Mouse (Mus musculus) stomach, embryonic 15.5 days (tissue): ENCODE results near the gene Efcab2. TPM values are rescaled to one million over a fixed set of nuclear protein-coding genes. Genes with fewer than 3 reads are reported as not detected.

Experiments
- ATAC-seq: fragments of 200-750 bp; cut with Nextera tagmentation; 2 replicates; pipeline ENCODE4 v1.8.0; 2017; ENCODE audit warnings: low read depth, moderate number of reproducible peaks, moderate TSS enrichment; ENCODE audit not compliant: insufficient read depth, low FRiP score
- H3K27ac ChIP-seq: fragments of 300-500 bp; sonication (generic); 2 replicates; pipeline ENCODE4 v1.5.1; 2015; ENCODE audit warnings: mild to moderate bottlenecking, inconsistent platforms
- H3K27me3 ChIP-seq: fragments of 300-500 bp; sonication (generic); replicated peaks from 2 replicates; pipeline ENCODE4 v1.6.1; 2015; ENCODE audit warnings: inconsistent platforms
- H3K36me3 ChIP-seq: fragments of 300-500 bp; sonication (generic); 2 replicates; pipeline ENCODE4 v1.6.1; 2015; ENCODE audit warnings: inconsistent platforms
- H3K4me1 ChIP-seq: fragments of 300-500 bp; sonication (generic); 2 replicates; pipeline ENCODE4 v1.6.1; 2015; ENCODE audit warnings: inconsistent platforms
- H3K4me2 ChIP-seq: fragments of 300-500 bp; sonication (generic); 2 replicates; pipeline ENCODE4 v1.6.1; 2015; ENCODE audit warnings: mild to moderate bottlenecking, inconsistent platforms
- H3K4me3 ChIP-seq: fragments of 300-500 bp; sonication (generic); replicated peaks from 2 replicates; pipeline ENCODE4 v1.5.1; 2015; ENCODE audit warnings: inconsistent platforms
- H3K9ac ChIP-seq: fragments of 300-500 bp; sonication (generic); 2 replicates; pipeline ENCODE4 v1.6.1; 2015; ENCODE audit warnings: inconsistent platforms
- H3K9me3 ChIP-seq: fragments of 300-500 bp; sonication (generic); 2 replicates; pipeline ENCODE4 v1.6.1; 2016; ENCODE audit warnings: inconsistent platforms
- WGBS: fragments of 180-500 bp; shearing (Covaris S2); methylation state at CpG from one replicate; pipeline ENCODE4 v1.1.7; 2015; 5-methylcytosine and 5-hydroxymethylcytosine counted together
- polyA plus RNA-seq: library from polyadenylated mRNA; unstranded; fragments of >200 nt; fragmentation: Nextera tagmentation; extraction: Ambion mirVana; gene quantifications from 2 replicates; pipeline ENCODE4 v1.2.1, GENCODE M21; 2015

The Efcab2 gene
- polyA plus RNA-seq, 1 experiment from 2014 or later = 6.3 TPM

GRCm38 (mm10) chr1:178489127-178489526 lies 83.2 kb downstream of the Efcab2 start:
- Histone ChIP-seq H3K4me3 (no peak overlapping the region), H3K27ac (no peak overlapping the region), H3K27me3 (no peaks in the 10 kb centered on the region), H3K36me3 (no peaks in the 10 kb centered on the region), H3K4me2 (no peak overlapping the region), H3K9me3 (no peaks in the 10 kb centered on the region), H3K4me1 (0 out of 2 replicates have a peak, but pooled peaks cover 5% of the 10 kb centered on the region), H3K9ac (no peak overlapping the region)
- WGBS = 25% methylated on average over 3 of the region's 3 CpGs
- no peak for ATAC-seq

DNA sequence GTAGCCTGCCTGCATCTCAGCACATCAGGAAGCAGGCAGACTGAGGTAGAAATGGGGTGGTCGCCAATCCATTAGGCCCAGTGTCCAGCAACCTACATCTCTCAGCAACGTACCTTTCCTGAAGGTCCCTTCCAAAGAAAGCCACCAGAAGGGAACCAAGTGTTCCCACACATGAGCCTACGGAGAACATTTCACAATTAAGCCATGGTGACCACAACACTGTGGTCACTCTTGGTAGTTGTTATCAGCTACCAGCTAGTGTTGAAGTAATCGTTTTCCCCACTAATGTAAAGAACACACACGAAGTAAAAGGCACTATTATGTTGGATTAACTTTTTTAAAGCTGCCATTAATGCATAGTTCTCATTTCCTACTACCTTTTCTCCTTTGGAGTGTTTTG lies 85.8 kb downstream of the Efcab2 start:
- Histone ChIP-seq H3K4me3 (no peak overlapping the region), H3K4me1 (0 out of 2 replicates have a peak, but pooled peaks cover 4% of the 10 kb centered on the region), H3K9ac (no peak overlapping the region), H3K27me3 (no peaks in the 10 kb centered on the region), H3K9me3 (no peaks in the 10 kb centered on the region), H3K36me3 (no peaks in the 10 kb centered on the region), H3K27ac (no peak overlapping the region), H3K4me2 (no peak overlapping the region)
- 81% methylated on average over 5 of the region's 5 CpGs for WGBS
- no peak for ATAC-seq

- H3K36me3 ChIP-seq = no peaks in the 10 kb centered on the region
- WGBS = 53% methylated on average over 2 of the region's 2 CpGs
- no peak overlapping the region for H3K4me2 ChIP-seq
- no peak for ATAC-seq
- no peaks in the 10 kb centered on the region for H3K27me3 ChIP-seq
- no peak overlapping the region for H3K27ac ChIP-seq
- H3K4me1 ChIP-seq = 0 out of 2 replicates have a peak, but pooled peaks cover 2% of the 10 kb centered on the region
- no peaks in the 10 kb centered on the region for H3K9me3 ChIP-seq
- H3K4me3 ChIP-seq = no peak overlapping the region
- no peak overlapping the region for H3K9ac ChIP-seq
Observed at GRCm38 (mm10) chr1:178492493-178492892, 86.6 kb downstream of the Efcab2 start.

- Histone ChIP-seq H3K4me1 (no peaks in the 10 kb centered on the region), H3K9ac (no peak overlapping the region), H3K27ac (no peak overlapping the region), H3K27me3 (no peaks in the 10 kb centered on the region), H3K9me3 (no peaks in the 10 kb centered on the region), H3K36me3 (no peaks in the 10 kb centered on the region), H3K4me3 (no peak overlapping the region), H3K4me2 (no peak overlapping the region)
- no peak for ATAC-seq
- WGBS = 69% methylated on average over 2 of the region's 2 CpGs
Observed at GRCm38 (mm10) chr1:178496186-178496585, 90.3 kb downstream of the Efcab2 start.

DNA sequence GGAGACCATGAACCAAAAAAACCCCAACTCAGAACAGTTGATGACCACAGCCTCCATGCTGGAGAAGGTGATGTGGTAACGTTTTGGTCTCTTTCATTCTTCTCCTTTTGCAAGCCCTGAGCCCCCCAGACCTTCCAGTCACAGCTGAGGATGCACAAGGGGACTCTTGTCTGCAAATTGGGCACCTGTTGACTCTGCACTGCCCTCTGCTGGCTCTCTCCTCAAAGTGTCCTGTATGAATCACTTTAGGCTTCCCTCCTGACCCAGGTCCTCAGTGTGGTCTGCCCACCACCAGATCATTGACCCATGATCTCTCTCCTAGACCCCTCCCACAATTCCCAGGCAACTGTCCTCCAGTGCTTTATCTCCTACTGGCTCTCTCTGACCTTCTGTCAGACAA lies 91.0 kb downstream of the Efcab2 start:
- no peaks in the 10 kb centered on the region for H3K9me3 ChIP-seq
- no peak overlapping the region for H3K4me2 ChIP-seq
- H3K4me1 ChIP-seq = no peaks in the 10 kb centered on the region
- H3K27me3 ChIP-seq = no peaks in the 10 kb centered on the region
- H3K27ac ChIP-seq = no peak overlapping the region
- no peak for ATAC-seq
- 35% methylated on average over 1 of the region's 1 CpGs for WGBS
- no peaks in the 10 kb centered on the region for H3K36me3 ChIP-seq
- no peak overlapping the region for H3K4me3 ChIP-seq
- H3K9ac ChIP-seq = no peak overlapping the region

GRCm38 (mm10) chr1:178506938-178507337 lies 101.1 kb downstream of the Efcab2 start:
- no peaks in the 10 kb centered on the region for H3K27me3 ChIP-seq
- H3K4me1 ChIP-seq = no peaks in the 10 kb centered on the region
- WGBS = 74% methylated on average over 8 of the region's 8 CpGs
- no peak overlapping the region for H3K4me3 ChIP-seq
- no peak overlapping the region for H3K27ac ChIP-seq
- no peaks in the 10 kb centered on the region for H3K36me3 ChIP-seq
- ATAC-seq = no peak
- no peak overlapping the region for H3K9ac ChIP-seq
- H3K4me2 ChIP-seq = no peak overlapping the region
- H3K9me3 ChIP-seq = no peaks in the 10 kb centered on the region

DNA sequence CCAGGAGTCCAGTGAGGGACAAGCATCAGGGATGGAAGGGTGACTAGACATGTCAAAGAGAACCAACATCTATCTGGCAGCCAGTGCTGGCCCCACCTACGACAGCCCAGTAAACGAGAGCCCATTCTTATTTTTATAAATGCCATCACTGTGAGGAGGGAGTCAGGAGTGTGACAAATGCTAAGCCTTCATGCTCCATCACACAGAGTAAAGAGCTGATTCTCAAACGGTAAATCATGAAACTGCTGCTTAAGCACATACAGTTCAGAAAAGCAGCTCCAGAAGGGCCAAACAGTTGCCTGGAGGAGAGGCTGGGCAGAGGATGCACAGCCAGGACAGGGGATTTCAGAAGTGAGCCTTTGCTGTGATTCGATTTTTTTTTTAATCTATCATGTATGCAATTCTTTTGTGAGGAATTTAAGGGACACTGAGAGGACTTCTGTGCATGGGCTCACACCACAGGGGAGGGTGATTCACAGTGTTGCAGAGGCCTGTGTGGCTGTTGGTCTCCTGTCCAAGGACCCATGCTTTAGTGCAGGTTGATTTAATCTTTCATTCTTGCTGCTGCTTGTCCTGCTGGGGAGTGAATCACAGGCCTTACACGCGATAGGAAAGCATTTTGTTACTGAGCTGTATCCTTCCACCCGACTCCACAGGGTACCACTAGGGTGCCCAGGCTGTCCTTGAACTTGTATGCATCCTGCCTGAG lies 106.6 kb downstream of the Efcab2 start:
- H3K4me1 ChIP-seq = no peaks in the 10 kb centered on the region
- no peak overlapping the region for H3K4me2 ChIP-seq
- H3K4me3 ChIP-seq = no peak overlapping the region
- no peak overlapping the region for H3K27ac ChIP-seq
- no peaks in the 10 kb centered on the region for H3K27me3 ChIP-seq
- no peaks in the 10 kb centered on the region for H3K36me3 ChIP-seq
- 66% methylated on average over 7 of the region's 7 CpGs for WGBS
- no peak overlapping the region for H3K9ac ChIP-seq
- ATAC-seq = no peak
- H3K9me3 ChIP-seq = no peaks in the 10 kb centered on the region

- Histone ChIP-seq H3K4me2 (no peak overlapping the region), H3K27me3 (no peaks in the 10 kb centered on the region), H3K27ac (no peak overlapping the region), H3K9ac (no peak overlapping the region), H3K9me3 (no peaks in the 10 kb centered on the region), H3K4me3 (no peak overlapping the region), H3K36me3 (no peaks in the 10 kb centered on the region), H3K4me1 (no peaks in the 10 kb centered on the region)
- no peak for ATAC-seq
- 27% methylated on average over 5 of the region's 8 CpGs for WGBS
Observed at GRCm38 (mm10) chr1:178513954-178514353, 108.1 kb downstream of the Efcab2 start.

- Histone ChIP-seq H3K4me2 (no peak overlapping the region), H3K36me3 (no peaks in the 10 kb centered on the region), H3K9ac (no peak overlapping the region), H3K9me3 (no peaks in the 10 kb centered on the region), H3K27me3 (no peaks in the 10 kb centered on the region; the same call in 1 of the 2 replicates), H3K4me1 (no peaks in the 10 kb centered on the region), H3K4me3 (no peak overlapping the region), H3K27ac (no peak overlapping the region)
- ATAC-seq = no peak
- 85% methylated on average over 2 of the region's 2 CpGs for WGBS
Observed at GRCm38 (mm10) chr1:178515839-178516238, 110.0 kb downstream of the Efcab2 start.

- H3K27ac ChIP-seq = no peak overlapping the region
- H3K9ac ChIP-seq = no peak overlapping the region
- no peaks in the 10 kb centered on the region for H3K36me3 ChIP-seq
- peaks cover 2% of the 10 kb centered on the region for H3K4me1 ChIP-seq
- no peaks in the 10 kb centered on the region; the same call in 1 of the 2 replicates for H3K27me3 ChIP-seq
- H3K4me2 ChIP-seq = no peak overlapping the region
- WGBS = 85% methylated on average over 5 of the region's 5 CpGs
- ATAC-seq = no peak
- no peak overlapping the region for H3K4me3 ChIP-seq
- no peaks in the 10 kb centered on the region for H3K9me3 ChIP-seq
Observed at GRCm38 (mm10) chr1:178522389-178522788, 116.5 kb downstream of the Efcab2 start.

DNA sequence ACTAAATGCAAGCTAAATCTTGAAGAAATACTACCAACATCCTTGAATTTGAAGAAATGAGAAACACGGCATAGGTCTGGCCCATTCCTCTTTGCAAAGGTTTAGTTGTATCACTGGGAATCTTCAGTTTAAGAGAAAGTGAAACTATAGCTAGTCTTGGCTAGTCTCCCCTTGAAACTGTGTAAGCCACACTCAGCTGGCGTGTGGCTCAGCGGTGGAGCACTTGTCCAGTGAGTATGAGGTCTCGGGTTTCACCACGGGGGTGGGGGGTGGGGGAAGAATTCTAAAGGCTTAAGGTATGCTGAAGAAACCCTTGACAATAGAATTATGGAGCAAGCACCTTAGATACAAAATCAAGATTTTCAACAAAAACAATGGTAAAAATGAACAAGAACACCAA lies 117.3 kb downstream of the Efcab2 start:
- H3K4me1 ChIP-seq = peaks cover 7% of the 10 kb centered on the region
- peaks cover 4% of the 10 kb centered on the region; the same call in 1 of the 2 replicates for H3K27me3 ChIP-seq
- H3K4me3 ChIP-seq = no peak overlapping the region
- H3K9ac ChIP-seq = no peak overlapping the region
- no peaks in the 10 kb centered on the region for H3K36me3 ChIP-seq
- H3K9me3 ChIP-seq = no peaks in the 10 kb centered on the region
- no peak for ATAC-seq
- WGBS = 47% methylated on average over 5 of the region's 5 CpGs
- H3K4me2 ChIP-seq = no peak overlapping the region
- H3K27ac ChIP-seq = no peak overlapping the region

GRCm38 (mm10) chr1:178527185-178527546 lies 121.3 kb downstream of the Efcab2 start:
- Histone ChIP-seq H3K4me3 (peak overlapping the region; percentile 65), H3K36me3 (no peaks in the 10 kb centered on the region), H3K27me3 (peaks cover 19% of the 10 kb centered on the region), H3K4me2 (peak overlapping the region; percentile 99), H3K27ac (no peak overlapping the region; the same call in 1 of the 2 replicates), H3K9me3 (no peaks in the 10 kb centered on the region), H3K4me1 (peaks cover 26% of the 10 kb centered on the region), H3K9ac (no peak overlapping the region)
- no peak for ATAC-seq
- WGBS = under 1% methylated on average over 21 of the region's 21 CpGs
